Mouse (Mus musculus): Measurements from ENCODE around the gene 1110059G10Rik. TPM values are rescaled to one million over a fixed set of nuclear protein-coding genes. Genes with fewer than 3 reads are reported as not detected.

The 1110059G10Rik gene
- total and polyA plus RNA-seq, 3 experiments = 8.7 to 20.9 TPM; not detected in 1

DNA sequence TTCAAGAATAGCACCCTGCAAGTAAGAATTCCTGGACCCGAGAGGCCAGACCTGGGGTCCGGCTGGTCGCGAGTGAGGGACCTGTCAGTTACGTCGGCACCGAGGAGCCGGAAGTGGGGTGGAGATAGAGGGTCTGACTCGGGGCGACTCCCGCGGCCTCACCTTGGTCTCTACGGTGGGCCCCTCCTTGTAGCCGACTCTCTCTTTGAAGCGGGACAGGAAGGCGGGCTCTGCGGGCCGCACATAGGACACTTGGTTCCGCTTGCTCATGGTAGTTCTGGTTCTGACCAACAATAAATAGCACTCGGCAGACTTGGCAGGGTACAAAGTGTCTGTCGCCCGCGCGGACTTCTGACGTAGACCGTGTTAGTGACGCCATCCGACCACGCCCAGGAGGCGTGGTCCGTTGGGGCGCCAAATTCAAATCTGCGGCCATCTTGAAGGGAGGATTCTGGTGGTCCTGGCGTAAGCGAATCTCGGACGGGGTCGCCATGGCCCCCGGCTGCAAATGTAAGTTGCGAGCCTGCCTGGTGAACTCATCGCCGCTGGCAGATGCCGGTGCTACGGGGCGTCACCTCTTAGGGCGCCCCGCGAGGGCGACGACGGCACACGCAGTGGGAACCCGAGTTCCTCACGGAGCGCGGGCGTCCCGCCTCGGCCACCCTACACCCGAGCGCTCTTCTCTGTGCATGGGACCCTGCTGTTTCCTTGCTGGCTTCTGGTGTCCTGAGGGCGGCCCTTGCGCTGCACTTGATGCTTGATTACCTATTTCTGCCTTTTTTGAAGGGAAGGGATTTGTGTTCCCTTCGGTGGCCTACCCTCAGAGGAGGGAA is at the start of gene 1110059G10Rik, which contains the start of gene Kif15 (continued):
- TF ChIP-seq MAFK (IDR thresholded peaks at IDR 0.05; ENCODE audit: borderline replicate concordance, low read depth, low read length) = no peak
- no peak for TF ChIP-seq POLR2AphosphoS5 (IDR thresholded peaks at IDR 0.05; ENCODE audit: borderline replicate concordance, low read depth, low read length)
- no peak for TF ChIP-seq JUND (IDR thresholded peaks at IDR 0.05; ENCODE audit: low read depth, low read length)
- TF ChIP-seq ZMIZ1 (IDR thresholded peaks at IDR 0.05; ENCODE audit: low read depth, low read length) = no peak; the same call in 1 of the 2 replicates

DNA sequence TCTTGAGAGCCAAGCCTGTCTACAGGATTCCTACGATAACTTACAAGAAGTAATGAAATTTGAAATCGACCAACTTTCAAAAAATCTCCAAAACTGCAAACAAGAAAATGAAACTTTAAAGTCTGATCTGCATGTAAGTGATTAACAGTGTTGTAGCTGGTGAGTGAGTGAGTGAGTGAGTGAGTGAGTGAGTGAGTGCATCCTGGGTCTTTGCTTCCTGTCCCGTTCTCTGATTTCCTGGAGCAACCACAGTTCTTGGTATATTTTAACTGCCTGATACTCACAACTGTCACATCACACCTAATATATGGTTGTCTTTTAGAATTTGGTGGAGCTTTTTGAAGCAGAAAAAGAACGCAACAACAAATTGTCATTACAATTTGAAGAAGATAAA is 48.4 kb upstream of the 1110059G10Rik start:
- TF ChIP-seq CTCF (IDR thresholded peaks at IDR 0.05 in 2 of 3, conservative IDR thresholded peaks at IDR 0.05 in 1 of 3; ENCODE audit: control insufficient read depth in 1 of 3, insufficient read depth in 1 of 3, low read depth in 2 of 3, low read length in 3 of 3, poor library complexity in 1 of 3, severe bottlenecking in 1 of 3) (no peak), NRF1 (IDR thresholded peaks at IDR 0.05; ENCODE audit: insufficient read depth, low read depth, low read length, poor library complexity, severe bottlenecking) (no peak), RCOR1 (IDR thresholded peaks at IDR 0.05; ENCODE audit: low read depth, low read length) (no peak), POLR2A (IDR thresholded peaks at IDR 0.05; ENCODE audit: control insufficient read depth in 1 of 2, insufficient read depth in 1 of 2, low read depth in 1 of 2, low read length in 2 of 2, poor library complexity in 1 of 2) (no peak), POLR2AphosphoS2 (IDR thresholded peaks at IDR 0.05; ENCODE audit: low read length) (no peak), NELFE (IDR thresholded peaks at IDR 0.05; ENCODE audit: low read depth, low read length) (no peak), CHD2 (IDR thresholded peaks at IDR 0.05; ENCODE audit: low read length) (no peak), ZC3H11A (IDR thresholded peaks at IDR 0.05; ENCODE audit: low read depth, low read length) (no peak)
- no peak for DNase-seq (ENCODE audit: low read depth, low spot score)
- no peaks in the 10 kb centered on the region for H3K4me1 ChIP-seq (ENCODE audit: control insufficient read depth in 1 of 2, insufficient read depth in 2 of 2, low read length in 2 of 2)
- H3K36me3 ChIP-seq (ENCODE audit: control insufficient read depth in 1 of 2, insufficient read depth in 2 of 2, low read length in 2 of 2) = peaks cover 0 to 73% of the 10 kb centered on the region in 2 experiments; a peak in 2 of 4 replicates
- no peaks in the 10 kb centered on the region for H3K9me3 ChIP-seq (replicated peaks; ENCODE audit: insufficient read depth, low read length)
- no peaks in the 10 kb centered on the region for H3K27me3 ChIP-seq (ENCODE audit: control insufficient read depth in 1 of 2, insufficient read depth in 2 of 2, low read length in 2 of 2)
- H3K79me2 ChIP-seq (ENCODE audit: control insufficient read depth, insufficient read depth, low read length, poor library complexity) = no peaks in the 10 kb centered on the region; the same call in 1 of the 2 replicates
- no peak overlapping the region for H3K4me3 ChIP-seq (ENCODE audit: control insufficient read depth in 1 of 2, insufficient read depth in 1 of 2, low read depth in 2 of 2, low read length in 2 of 2)
- H3K27ac ChIP-seq (ENCODE audit: control insufficient read depth, low read depth, low read length) = no peak overlapping the region
- H3K9ac ChIP-seq (ENCODE audit: control insufficient read depth, low read depth, low read length, poor library complexity, severe bottlenecking) = no peak overlapping the region

DNA sequence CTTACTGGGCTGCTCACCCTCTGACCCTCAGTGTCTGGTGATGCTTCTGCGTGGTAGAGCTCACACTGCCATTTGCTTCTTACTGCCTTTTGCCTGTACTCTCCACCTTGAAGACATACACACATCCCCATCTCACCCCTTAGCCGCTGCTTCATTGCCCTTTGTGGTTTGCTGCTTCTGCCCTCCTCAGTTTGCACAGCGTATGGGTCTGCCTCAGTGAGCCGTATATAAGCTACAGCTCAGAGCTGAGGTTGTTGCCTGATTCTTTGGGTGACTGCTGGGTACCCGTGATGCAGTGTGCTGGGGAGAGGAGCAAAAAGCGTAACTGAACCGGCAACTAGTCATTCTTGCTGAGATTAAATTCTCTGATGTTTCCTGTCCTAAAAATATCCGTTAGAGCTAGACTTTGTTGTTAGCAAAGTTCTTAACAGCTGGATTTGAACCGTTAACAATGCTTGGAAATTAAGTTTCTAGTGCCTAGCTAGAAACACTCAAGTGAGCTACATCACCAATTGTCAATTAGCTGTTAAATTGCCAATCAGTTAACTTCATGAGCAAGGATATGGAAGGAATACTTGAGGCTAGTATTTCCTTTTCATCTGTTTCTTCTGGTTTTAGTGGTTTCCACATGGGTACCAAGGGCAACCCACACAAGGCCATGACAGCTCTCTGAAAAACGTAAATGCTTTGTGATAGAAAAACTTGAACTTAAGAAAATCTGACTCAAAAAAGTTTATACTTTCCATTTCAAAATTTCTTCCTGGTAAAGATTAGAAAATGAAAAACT is 47.8 kb upstream of the 1110059G10Rik start:
- TF ChIP-seq RAD21 (IDR thresholded peaks at IDR 0.05; ENCODE audit: low read depth, low read length) = no peak
- TF ChIP-seq SIN3A (IDR thresholded peaks at IDR 0.05; ENCODE audit: low read length) = no peak
- no peak for TF ChIP-seq EP300 (IDR thresholded peaks at IDR 0.05; ENCODE audit: low read depth in 1 of 2, low read length in 2 of 2)
- TF ChIP-seq TCF12 (IDR thresholded peaks at IDR 0.05; ENCODE audit: low read depth, low read length) = no peak
- TF ChIP-seq USF2 (IDR thresholded peaks at IDR 0.05; ENCODE audit: borderline replicate concordance in 1 of 2, insufficient read depth in 1 of 2, low read depth in 1 of 2, low read length in 2 of 2) = no peak
- TF ChIP-seq ZNF384 (IDR thresholded peaks at IDR 0.05; ENCODE audit: low read depth, low read length) = no peak
- TF ChIP-seq SMC3 (IDR thresholded peaks at IDR 0.05; ENCODE audit: low read depth, low read length) = no peak
- no peak for TF ChIP-seq CHD2 (IDR thresholded peaks at IDR 0.05; ENCODE audit: low read length)
- H3K4me1 ChIP-seq (ENCODE audit: control insufficient read depth in 1 of 2, insufficient read depth in 2 of 2, low read length in 2 of 2) = no peaks in the 10 kb centered on the region
- H3K79me2 ChIP-seq (ENCODE audit: control insufficient read depth, insufficient read depth, low read length, poor library complexity) = no peaks in the 10 kb centered on the region; the same call in 1 of the 2 replicates
- no peak for DNase-seq (ENCODE audit: low read depth, low spot score)
- no peak overlapping the region for H3K27ac ChIP-seq (ENCODE audit: control insufficient read depth, low read depth, low read length)
- no peaks in the 10 kb centered on the region for H3K27me3 ChIP-seq (ENCODE audit: control insufficient read depth in 1 of 2, insufficient read depth in 2 of 2, low read length in 2 of 2)
- H3K9ac ChIP-seq (ENCODE audit: control insufficient read depth, low read depth, low read length, poor library complexity, severe bottlenecking) = no peak overlapping the region
- H3K4me3 ChIP-seq (ENCODE audit: control insufficient read depth in 1 of 2, insufficient read depth in 1 of 2, low read depth in 2 of 2, low read length in 2 of 2) = no peak overlapping the region
- H3K9me3 ChIP-seq (replicated peaks; ENCODE audit: insufficient read depth, low read length) = no peaks in the 10 kb centered on the region
- H3K36me3 ChIP-seq (ENCODE audit: control insufficient read depth in 1 of 2, insufficient read depth in 2 of 2, low read length in 2 of 2) = peaks cover 0 to 73% of the 10 kb centered on the region in 2 experiments; a peak in 2 of 4 replicates

Data from MEL (cell line).